Mouse (Mus musculus) heart, adult 2 months (tissue): ENCODE results near the gene Nme3. TPM values are rescaled to one million over a fixed set of nuclear protein-coding genes. Genes with fewer than 3 reads are reported as not detected.

Experiments
- DNase-seq, 2 experiments: peaks; one replicate each; pipeline ENCODE4 v3.0.0; 2021
- H3K27ac ChIP-seq: fragments of 200-600 bp; 2 replicates; pipeline ENCODE4 v1.8.1; 2022
- H3K27me3 ChIP-seq: fragments of 200-500 bp; 2 replicates; pipeline ENCODE4 v1.6.1; 2012; ENCODE audit warnings: mild to moderate bottlenecking, low read length, inconsistent platforms, mixed read lengths; ENCODE audit not compliant: control insufficient read depth, insufficient read depth
- H3K36me3 ChIP-seq: fragments of 200-500 bp; 2 replicates; pipeline ENCODE4 v1.6.1; 2012; ENCODE audit warnings: low read length, inconsistent platforms; ENCODE audit not compliant: control insufficient read depth, insufficient read depth
- H3K4me1 ChIP-seq: fragments of 200-500 bp; 2 replicates; pipeline ENCODE4 v1.6.1; 2011; ENCODE audit warnings: low read length; ENCODE audit not compliant: control insufficient read depth, insufficient read depth
- H3K4me3 ChIP-seq: fragments of 200-600 bp; 2 replicates; pipeline ENCODE4 v1.8.1; 2022
- H3K79me2 ChIP-seq: fragments of 200-500 bp; replicated peaks from 2 replicates; pipeline ENCODE4 v1.6.1; 2012; ENCODE audit warnings: mild to moderate bottlenecking, inconsistent platforms, low read length, moderate library complexity, mixed read lengths; ENCODE audit not compliant: control insufficient read depth, insufficient read depth
- H3K9ac ChIP-seq: fragments of 200-500 bp; 2 replicates; pipeline ENCODE4 v1.6.1; 2012; ENCODE audit warnings: low read depth, mild to moderate bottlenecking, control low read depth, inconsistent platforms, low read length, mixed read lengths
- CTCF ChIP-seq: fragments of 200-600 bp; IDR thresholded peaks from 2 replicates; pipeline ENCODE4 v1.8.1; 2022; ENCODE audit warnings: antibody characterized with exemption, mild to moderate bottlenecking, moderate library complexity
- EP300 ChIP-seq: fragments of 200-500 bp; IDR thresholded peaks from 2 replicates; pipeline ENCODE4 v1.6.1; 2011; ENCODE audit warnings: low read depth, low read length, control low read depth; ENCODE audit not compliant: insufficient read depth
- POLR2A ChIP-seq: fragments of 200-500 bp; IDR thresholded peaks from 2 replicates; pipeline ENCODE4 v1.6.1; 2011; ENCODE audit warnings: mild to moderate bottlenecking, low read depth, low read length, control low read depth; ENCODE audit not compliant: insufficient read depth
- WGBS: fragments of 180-500 bp; shearing (Covaris S2); methylation state at CpG from one replicate; pipeline ENCODE4 v1.1.7; 2018; 5-methylcytosine and 5-hydroxymethylcytosine counted together
- intact Hi-C: fragments of 180-260 bp; cut with DNase I; formaldehyde crosslinking; loops from one replicate; pipeline ENCODE4 v1.15.1; 2025
- polyA plus RNA-seq: library from polyadenylated mRNA; depleted of rRNA; stranded (reverse); fragments of >200 nt; gene quantifications from 2 replicates; pipeline ENCODE4 v1.2.3, GENCODE M21; 2012
- total RNA-seq, 2 experiments: library from RNA; stranded (reverse); gene quantifications; 2 replicates each; pipeline ENCODE4 v1.2.3; 2021

Gene Nme3
- total and polyA plus RNA-seq, 3 experiments, result 30.7 to 46.4 (median 37.7) TPM

GRCm38 (mm10) chr17:24885356-24886133, 10.8 kb upstream of the Nme3 start:
- Histone ChIP-seq H3K4me1 (peaks cover 15% of the 10 kb centered on the region), H3K79me2 (no peaks in the 10 kb centered on the region), H3K27ac (peak overlapping the region; percentile 71), H3K9ac (peak overlapping the region; percentile 79), H3K27me3 (no peaks in the 10 kb centered on the region), H3K36me3 (no peaks in the 10 kb centered on the region), H3K4me3 (peak overlapping the region; percentile 76)
- WGBS, result 20% methylated on average over 22 of the region's 22 CpGs
- intact Hi-C loops, result loop anchor here (2.0 kb wide), 1 partner anchor 35 kb away; the partner anchor contains the start of gene Fahd1
- TF ChIP-seq EP300 (no peak), CTCF (no peak), POLR2A (no peak)
- DNase-seq, result peak in 1 of 2 experiments; percentile 21

- Histone ChIP-seq H3K79me2 (no peaks in the 10 kb centered on the region), H3K27me3 (no peaks in the 10 kb centered on the region), H3K36me3 (no peaks in the 10 kb centered on the region), H3K4me3 (peak within 1 kb of the TSS; percentile 95), H3K27ac (peak within 1 kb of the TSS; percentile 93), H3K9ac (peak within 1 kb of the TSS; percentile 84), H3K4me1 (peaks cover 15% of the 10 kb centered on the region)
- under 1% methylated on average over 69 of the region's 69 CpGs for WGBS
- DNase-seq, result peak; percentile 97 to 98
- TF ChIP-seq CTCF (peak; percentile 62), POLR2A (peak; percentile 90), EP300 (no peak)
- intact Hi-C loops, result no loop called here
These were observed 10.0 kb upstream of the Nme3 start, which contains the start of the genes Nubp2 and Spsb3 for GRCm38 (mm10) chr17:24886134-24886931. Nubp2 (minus strand) TSS chr17:24886349. Spsb3 (plus strand) TSS chr17:24886643.

- H3K4me1 ChIP-seq, result peaks cover 11% of the 10 kb centered on the region
- H3K27ac ChIP-seq, result peak overlapping the region; percentile 93
- intact Hi-C loops, result no loop called here
- peak overlapping the region; percentile 84 for H3K9ac ChIP-seq
- peak overlapping the region; percentile 95 for H3K4me3 ChIP-seq
- no peaks in the 10 kb centered on the region for H3K79me2 ChIP-seq
- no peaks in the 10 kb centered on the region for H3K36me3 ChIP-seq
- TF ChIP-seq CTCF (no peak), POLR2A (0 out of 2 replicates have a peak, but pooled peaks have one; percentile 5), EP300 (no peak)
- no peaks in the 10 kb centered on the region for H3K27me3 ChIP-seq
- DNase-seq, result no peak
- WGBS, result under 1% methylated on average over 18 of the region's 18 CpGs
These were observed 9.4 kb upstream of the Nme3 start for GRCm38 (mm10) chr17:24886932-24887271.

GRCm38 (mm10) chr17:24887291-24888080, 8.8 kb upstream of the Nme3 start:
- Histone ChIP-seq H3K79me2 (no peaks in the 10 kb centered on the region), H3K4me3 (peak overlapping the region; percentile 95), H3K9ac (peak overlapping the region; percentile 84), H3K27me3 (no peaks in the 10 kb centered on the region), H3K4me1 (peaks cover 10% of the 10 kb centered on the region), H3K27ac (peak overlapping the region; percentile 93), H3K36me3 (no peaks in the 10 kb centered on the region)
- peak; percentile 18 to 39 for DNase-seq
- intact Hi-C loops, result no loop called here
- WGBS, result 45% methylated on average over 18 of the region's 18 CpGs
- TF ChIP-seq EP300 (no peak), CTCF (no peak), POLR2A (no peak)

- H3K79me2 ChIP-seq, result no peaks in the 10 kb centered on the region
- intact Hi-C loops, result no loop called here
- no peak overlapping the region for H3K4me3 ChIP-seq
- TF ChIP-seq CTCF (no peak), POLR2A (peak; percentile 49), EP300 (0 out of 2 replicates have a peak, but pooled peaks have one; percentile 27)
- H3K27me3 ChIP-seq, result no peaks in the 10 kb centered on the region
- WGBS, result 90% methylated on average over 3 of the region's 3 CpGs
- no peak overlapping the region for H3K27ac ChIP-seq
- no peak overlapping the region for H3K9ac ChIP-seq
- no peaks in the 10 kb centered on the region for H3K36me3 ChIP-seq
- peaks cover 10% of the 10 kb centered on the region for H3K4me1 ChIP-seq
- no peak for DNase-seq
These were observed 7.4 kb upstream of the Nme3 start for GRCm38 (mm10) chr17:24888862-24889261.
